Mouse (Mus musculus): ENCODE measurements around the gene Kdm5a. TPM values are rescaled to one million over a fixed set of nuclear protein-coding genes. Genes with fewer than 3 reads are reported as not detected.

The Kdm5a gene
- polyA plus RNA-seq, 2 experiments = 3.8 to 17.6 TPM

- H3K4me2 ChIP-seq (ENCODE audit: low read depth) = no peak overlapping the region
- no peak for TF ChIP-seq CTCF (IDR thresholded peaks at IDR 0.05; ENCODE audit: low read depth)
- peaks cover 0 to 20% of the 10 kb centered on the region in 2 experiments; a peak in 2 of 4 replicates for H3K4me1 ChIP-seq (replicated peaks; ENCODE audit: control insufficient read depth in 2 of 2, insufficient read depth in 2 of 2, low read length in 1 of 2)
- no peaks in the 10 kb centered on the region for H3K27me3 ChIP-seq (ENCODE audit: control insufficient read depth, insufficient read depth, low read length)
- no peaks in the 10 kb centered on the region for H3K36me3 ChIP-seq (replicated peaks; ENCODE audit: control insufficient read depth, insufficient read depth, low read depth)
- H3K9me3 ChIP-seq (ENCODE audit: control insufficient read depth, low read length) = no peaks in the 10 kb centered on the region
- ATAC-seq (ENCODE audit: insufficient read depth) (no peak), DNase-seq (ENCODE audit: low read depth in 3 of 3, low spot score in 3 of 3) (no peak)
- no peak overlapping the region for H3K27ac ChIP-seq
- H3K4me3 ChIP-seq (ENCODE audit: insufficient read depth in 1 of 2, low read depth in 2 of 2, low read length in 2 of 2) = no peak overlapping the region
- WGBS (ENCODE audit: insufficient replicate concordance) = 29% methylated on average over 11 of the region's 11 CpGs
- no peak overlapping the region for H3K9ac ChIP-seq (replicated peaks)
These were observed 88.6 kb downstream of the Kdm5a start for GRCm38 (mm10) chr6:120452384-120453102.

GRCm38 (mm10) chr6:120453103-120453445, 89.2 kb downstream of the Kdm5a start:
- no peak for ATAC-seq (ENCODE audit: insufficient read depth)
- 19% methylated on average over 5 of the region's 5 CpGs for WGBS (ENCODE audit: insufficient replicate concordance)
- no peaks in the 10 kb centered on the region for H3K36me3 ChIP-seq (replicated peaks; ENCODE audit: control insufficient read depth, insufficient read depth, low read depth)
- no peaks in the 10 kb centered on the region for H3K9me3 ChIP-seq (ENCODE audit: control insufficient read depth, low read length)
- peak in 1 of 3 experiments; percentile 37 for DNase-seq (ENCODE audit: low read depth in 3 of 3, low spot score in 3 of 3)
- no peak overlapping the region for H3K4me2 ChIP-seq (ENCODE audit: low read depth)
- TF ChIP-seq EP300 (IDR thresholded peaks at IDR 0.05; ENCODE audit: low read depth) (no peak), CTCF (IDR thresholded peaks at IDR 0.05; ENCODE audit: low read depth) (no peak)
- H3K27ac ChIP-seq = no peak overlapping the region
- no peak overlapping the region for H3K9ac ChIP-seq (replicated peaks)
- peaks cover 0 to 20% of the 10 kb centered on the region in 2 experiments; a peak in 2 of 4 replicates for H3K4me1 ChIP-seq (replicated peaks; ENCODE audit: control insufficient read depth in 2 of 2, insufficient read depth in 2 of 2, low read length in 1 of 2)
- no peak overlapping the region for H3K4me3 ChIP-seq (ENCODE audit: insufficient read depth in 1 of 2, low read depth in 2 of 2, low read length in 2 of 2)
- H3K27me3 ChIP-seq (ENCODE audit: control insufficient read depth, insufficient read depth, low read length) = no peaks in the 10 kb centered on the region

GRCm38 (mm10) chr6:120453556-120453955, 89.6 kb downstream of the Kdm5a start:
- no peak for TF ChIP-seq EP300 (IDR thresholded peaks at IDR 0.05; ENCODE audit: low read depth)
- TF ChIP-seq CTCF (IDR thresholded peaks at IDR 0.05; ENCODE audit: low read depth) = no peak
- 77% methylated on average over 3 of the region's 3 CpGs for WGBS (ENCODE audit: insufficient replicate concordance)
- no peak overlapping the region for H3K4me3 ChIP-seq (ENCODE audit: insufficient read depth in 1 of 2, low read depth in 2 of 2, low read length in 2 of 2)

GRCm38 (mm10) chr6:120454627-120455077, 90.7 kb downstream of the Kdm5a start:
- no peak overlapping the region for H3K9ac ChIP-seq (replicated peaks)
- peak in 1 of 3 experiments; percentile 38 for DNase-seq (ENCODE audit: low read depth in 3 of 3, low spot score in 3 of 3)
- no peak overlapping the region for H3K4me3 ChIP-seq (ENCODE audit: insufficient read depth in 1 of 2, low read depth in 2 of 2, low read length in 2 of 2)
- ATAC-seq (ENCODE audit: insufficient read depth) = peak; percentile 65
- H3K36me3 ChIP-seq (replicated peaks; ENCODE audit: control insufficient read depth, insufficient read depth, low read depth) = no peaks in the 10 kb centered on the region
- no peaks in the 10 kb centered on the region for H3K9me3 ChIP-seq (ENCODE audit: control insufficient read depth, low read length)
- peaks cover 0 to 20% of the 10 kb centered on the region in 2 experiments; a peak in 3 of 4 replicates for H3K4me1 ChIP-seq (replicated peaks; ENCODE audit: control insufficient read depth in 2 of 2, insufficient read depth in 2 of 2, low read length in 1 of 2)
- H3K27me3 ChIP-seq (ENCODE audit: control insufficient read depth, insufficient read depth, low read length) = no peaks in the 10 kb centered on the region
- WGBS (ENCODE audit: insufficient replicate concordance) = 10% methylated on average over 11 of the region's 11 CpGs
- H3K27ac ChIP-seq = no peak overlapping the region
- TF ChIP-seq EP300 (IDR thresholded peaks at IDR 0.05; ENCODE audit: low read depth) = no peak
- TF ChIP-seq CTCF (IDR thresholded peaks at IDR 0.05; ENCODE audit: low read depth) = no peak
- peak overlapping the region; percentile 40 for H3K4me2 ChIP-seq (ENCODE audit: low read depth)

More at GRCm38 (mm10) chr6:120453556-120453955, 89.6 kb downstream of the Kdm5a start:
- H3K9ac ChIP-seq (replicated peaks) = no peak overlapping the region
- peaks cover 0 to 20% of the 10 kb centered on the region in 2 experiments; a peak in 3 of 4 replicates for H3K4me1 ChIP-seq (replicated peaks; ENCODE audit: control insufficient read depth in 2 of 2, insufficient read depth in 2 of 2, low read length in 1 of 2)
- no peaks in the 10 kb centered on the region for H3K36me3 ChIP-seq (replicated peaks; ENCODE audit: control insufficient read depth, insufficient read depth, low read depth)
- DNase-seq (ENCODE audit: low read depth in 3 of 3, low spot score in 3 of 3) (no peak), ATAC-seq (ENCODE audit: insufficient read depth) (no peak)
- no peak overlapping the region for H3K4me2 ChIP-seq (ENCODE audit: low read depth)
- H3K9me3 ChIP-seq (ENCODE audit: control insufficient read depth, low read length) = no peaks in the 10 kb centered on the region
- no peaks in the 10 kb centered on the region for H3K27me3 ChIP-seq (ENCODE audit: control insufficient read depth, insufficient read depth, low read length)
- no peak overlapping the region for H3K27ac ChIP-seq

GRCm38 (mm10) chr6:120457074-120457473, 93.2 kb downstream of the Kdm5a start:
- H3K9me3 ChIP-seq (ENCODE audit: control insufficient read depth, low read length) = no peaks in the 10 kb centered on the region
- ATAC-seq (ENCODE audit: insufficient read depth) (no peak), DNase-seq (ENCODE audit: low read depth in 3 of 3, low spot score in 3 of 3) (no peak)
- no peak overlapping the region for H3K4me2 ChIP-seq (ENCODE audit: low read depth)
- TF ChIP-seq EP300 (IDR thresholded peaks at IDR 0.05; ENCODE audit: low read depth) (no peak), CTCF (IDR thresholded peaks at IDR 0.05; ENCODE audit: low read depth) (peak; percentile 58)
- H3K4me3 ChIP-seq (ENCODE audit: insufficient read depth in 1 of 2, low read depth in 2 of 2, low read length in 2 of 2) = no peak overlapping the region
- no peaks in the 10 kb centered on the region for H3K27me3 ChIP-seq (ENCODE audit: control insufficient read depth, insufficient read depth, low read length)
- H3K36me3 ChIP-seq (replicated peaks; ENCODE audit: control insufficient read depth, insufficient read depth, low read depth) = no peaks in the 10 kb centered on the region
- H3K9ac ChIP-seq (replicated peaks) = no peak overlapping the region
- no peak overlapping the region for H3K27ac ChIP-seq
- 44% methylated on average over 7 of the region's 7 CpGs for WGBS (ENCODE audit: insufficient replicate concordance)
- H3K4me1 ChIP-seq (replicated peaks; ENCODE audit: control insufficient read depth in 2 of 2, insufficient read depth in 2 of 2, low read length in 1 of 2) = peaks cover 0 to 20% of the 10 kb centered on the region in 2 experiments; a peak in 3 of 4 replicates

Data from liver, embryonic 14.5 days (tissue).